Mouse (Mus musculus) lung, postnatal 10 days (tissue): ENCODE measurements around the gene Fry.
"Not testable (repeated sequence)": the region's sequence is repeated elsewhere in the genome, so short reads cannot be mapped to it uniquely, and the experiment has no call there.

Experiments used
- DNase-seq: peaks from one replicate; pipeline ENCODE4 v3.0.0; 2021

Gene Fry

DNA sequence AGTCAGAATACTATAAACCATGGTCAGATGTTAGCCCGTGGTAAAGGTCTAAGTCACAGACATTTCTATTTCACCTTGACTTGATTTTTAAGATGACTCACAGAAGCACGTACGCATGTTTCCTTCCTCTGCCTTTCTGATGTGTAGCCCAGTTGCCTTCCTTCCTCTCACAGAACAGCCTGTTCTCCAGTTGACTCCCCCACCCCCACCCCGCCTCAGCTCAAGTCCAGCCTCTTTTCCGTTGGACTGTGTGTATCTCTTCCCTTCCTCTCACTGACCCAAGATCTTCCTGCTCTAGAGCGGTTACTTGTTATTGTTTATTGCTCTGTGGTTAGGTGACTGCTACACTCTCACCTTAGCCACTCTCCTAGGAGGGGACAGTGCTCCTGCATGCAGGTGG is 350.0 kb downstream of the Fry start:
- peak; percentile 52 for DNase-seq

DNA sequence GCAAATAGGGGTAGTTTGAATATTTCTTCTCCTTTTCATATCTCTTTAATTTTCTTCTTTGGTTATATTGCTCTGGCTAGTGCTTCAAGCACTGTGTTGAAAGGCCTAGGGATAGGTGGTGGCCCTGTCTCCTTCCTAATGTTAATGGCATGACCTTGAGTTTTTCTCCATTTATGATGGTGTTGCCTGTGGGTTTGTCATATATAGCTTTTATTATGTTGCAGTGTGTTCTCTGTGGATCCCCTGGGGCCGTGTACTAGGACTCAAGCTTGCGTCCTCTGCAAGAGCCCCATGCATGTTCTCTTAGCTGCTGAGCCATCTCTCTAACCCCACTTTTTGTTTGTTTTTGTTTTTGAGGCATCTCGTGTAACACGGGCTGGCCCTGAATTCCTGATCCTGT is 358.9 kb downstream of the Fry start:
- DNase-seq: no peak

DNA sequence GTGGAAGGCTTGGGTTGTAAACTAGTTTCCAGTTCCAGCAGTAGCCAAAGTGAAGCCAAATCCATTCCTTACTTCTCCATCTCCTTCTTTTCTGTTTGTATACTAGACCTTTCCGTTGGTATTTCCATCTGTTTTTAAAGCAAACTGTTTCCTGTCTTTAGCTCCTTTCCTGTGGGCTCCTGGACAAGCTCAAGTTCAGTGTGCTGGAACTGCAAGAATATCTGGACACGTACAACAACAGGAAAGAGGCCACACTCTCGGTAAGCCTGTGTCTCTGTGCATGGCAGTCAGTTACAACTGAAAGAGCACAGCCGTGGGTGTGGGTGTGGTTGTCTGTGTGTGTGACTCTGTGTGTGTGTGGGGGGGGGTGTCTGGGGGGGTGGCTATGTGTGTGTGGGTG is 360.2 kb downstream of the Fry start:
- peak; percentile 41 for DNase-seq

DNA sequence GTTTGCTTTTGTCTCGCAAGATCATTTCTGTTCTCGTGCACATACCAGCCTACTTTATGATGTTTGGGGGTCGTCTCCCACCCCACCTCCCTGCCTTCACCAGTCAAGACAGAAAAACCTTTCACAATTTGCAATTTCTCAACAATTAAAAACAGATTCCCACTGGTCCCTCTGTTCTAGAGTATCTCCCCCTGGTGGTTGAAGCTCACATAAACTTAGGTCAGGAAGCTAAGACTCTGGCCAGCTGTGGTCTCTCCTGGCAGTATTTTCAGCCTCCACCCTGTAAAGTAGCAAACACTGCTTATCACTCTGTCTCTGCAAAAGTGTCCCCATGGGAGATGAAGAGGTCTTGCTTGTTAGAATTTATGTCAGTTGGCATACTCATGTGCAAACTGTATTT is 366.8 kb downstream of the Fry start:
- peak; percentile 82 for DNase-seq

DNA sequence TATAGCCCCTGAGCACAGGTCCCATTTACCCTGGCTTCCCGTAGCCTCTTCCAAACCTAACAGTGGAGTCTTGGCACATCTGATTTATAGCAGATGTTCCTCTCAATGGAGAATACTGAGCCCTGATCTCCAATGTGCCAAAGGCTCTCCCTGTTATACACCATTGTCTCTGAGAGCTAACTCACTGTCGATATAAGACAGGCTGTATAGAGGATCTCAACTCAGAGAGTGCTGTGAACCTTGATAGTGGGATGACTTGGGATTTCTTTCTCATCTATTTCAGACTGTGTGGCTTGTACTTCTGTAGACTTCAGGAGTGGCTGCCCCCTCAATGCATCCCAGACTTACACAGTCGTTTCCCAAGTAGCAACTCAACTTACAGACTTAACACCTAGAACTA is 371.8 kb downstream of the Fry start:
- DNase-seq: no peak

DNA sequence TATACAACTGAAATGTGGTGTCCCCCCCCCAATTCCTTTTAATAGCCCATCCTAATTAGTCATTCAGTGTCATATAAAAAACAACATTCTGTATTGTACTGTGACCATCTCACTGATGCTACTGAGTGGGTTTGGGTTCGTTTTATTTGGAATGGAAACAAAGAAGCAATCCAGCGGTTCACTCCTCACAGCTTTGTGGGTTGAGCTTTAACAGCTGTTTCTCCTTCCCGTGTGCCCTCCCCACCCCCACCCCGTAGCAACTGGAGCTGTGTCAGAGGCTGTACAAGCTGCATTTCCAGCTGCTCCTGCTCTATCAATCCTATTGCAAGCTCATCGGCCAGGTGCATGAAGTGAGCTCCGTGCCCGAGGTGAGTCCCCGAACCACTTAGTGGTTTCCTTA is 372.4 kb downstream of the Fry start:
- no peak for DNase-seq

DNA sequence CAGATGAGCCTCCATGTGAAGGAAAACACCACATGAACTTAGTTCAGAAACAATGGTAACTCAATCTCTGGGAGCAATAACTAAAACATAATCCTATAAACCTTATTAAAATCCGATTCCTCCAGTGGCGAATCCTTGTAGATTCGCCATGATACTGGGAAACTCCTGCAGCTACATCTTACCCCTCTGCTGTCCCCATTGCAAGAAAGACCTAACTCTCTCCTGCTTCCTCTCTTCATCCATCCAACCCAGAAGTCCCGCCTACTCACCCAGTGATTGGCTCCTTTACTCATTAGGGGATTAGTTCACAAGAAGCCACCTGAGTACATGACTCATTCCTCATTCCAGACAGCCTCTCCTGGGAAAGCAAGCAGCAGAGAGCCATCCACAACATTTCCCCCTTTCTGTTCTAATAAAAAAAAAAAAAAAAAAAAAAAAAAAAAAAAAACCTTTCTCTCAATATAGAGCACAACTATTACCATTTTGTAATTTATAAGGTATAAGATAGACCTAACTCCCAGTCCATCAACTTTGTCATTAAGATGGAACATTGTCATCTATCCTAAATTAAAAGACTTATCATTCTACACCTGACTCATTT is 373.2 kb downstream of the Fry start:
- not testable (repeated sequence) for DNase-seq

DNA sequence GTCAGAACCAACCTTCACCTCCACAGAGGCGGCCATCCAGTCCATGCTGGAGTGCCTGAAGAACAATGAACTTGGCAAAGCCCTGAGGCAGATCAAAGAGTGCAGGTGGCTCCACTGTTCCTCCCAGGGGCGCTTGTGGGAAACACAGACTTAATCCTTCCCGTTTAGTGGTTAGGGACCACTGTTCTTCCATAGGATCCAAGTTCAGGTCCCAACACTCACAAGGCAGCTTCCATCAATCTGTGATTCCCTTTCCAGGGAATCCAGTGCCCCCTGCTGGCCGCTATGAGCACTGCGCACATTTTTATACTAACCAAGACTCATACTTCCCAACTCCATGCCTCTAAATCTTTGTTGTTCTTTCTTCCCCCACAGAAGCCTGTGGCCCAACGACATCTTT is 377.3 kb downstream of the Fry start:
- peak; percentile 58 for DNase-seq

DNA sequence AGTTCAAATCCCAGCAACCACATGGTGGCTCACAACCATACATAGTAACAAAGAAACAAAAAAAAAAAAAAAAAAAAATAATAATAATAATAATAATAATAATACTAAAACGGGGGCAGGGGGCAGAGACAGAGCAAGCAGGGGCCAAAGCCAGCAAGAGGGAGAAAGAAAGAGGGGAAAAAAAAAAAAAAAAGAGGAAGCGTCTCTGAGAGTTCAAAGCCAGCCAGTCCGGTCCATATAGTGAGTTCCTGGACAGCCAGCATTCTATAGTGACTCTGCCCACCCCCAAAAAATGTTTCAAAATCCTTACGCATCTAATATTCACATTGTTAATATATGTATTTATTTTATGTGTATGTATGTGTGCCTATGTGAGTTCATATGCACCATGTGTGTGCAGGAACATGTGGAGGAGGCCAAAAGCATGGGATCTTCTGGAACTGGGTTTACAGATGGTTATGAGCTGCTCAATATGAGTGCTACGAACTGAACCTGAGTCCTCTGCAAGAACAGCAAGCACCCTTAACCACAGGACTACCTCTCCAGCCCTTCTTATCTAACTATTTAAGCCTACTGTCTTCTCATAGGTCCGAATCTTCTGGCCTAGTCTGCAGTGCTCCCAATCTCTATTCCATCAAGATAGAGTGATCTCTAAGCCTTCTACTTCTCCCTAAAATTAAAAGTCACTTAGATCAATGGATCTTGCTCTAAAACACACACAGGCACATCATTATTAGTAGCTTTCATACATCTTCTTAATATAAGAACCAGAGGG is 392.2 kb downstream of the Fry start:
- no peak for DNase-seq

DNA sequence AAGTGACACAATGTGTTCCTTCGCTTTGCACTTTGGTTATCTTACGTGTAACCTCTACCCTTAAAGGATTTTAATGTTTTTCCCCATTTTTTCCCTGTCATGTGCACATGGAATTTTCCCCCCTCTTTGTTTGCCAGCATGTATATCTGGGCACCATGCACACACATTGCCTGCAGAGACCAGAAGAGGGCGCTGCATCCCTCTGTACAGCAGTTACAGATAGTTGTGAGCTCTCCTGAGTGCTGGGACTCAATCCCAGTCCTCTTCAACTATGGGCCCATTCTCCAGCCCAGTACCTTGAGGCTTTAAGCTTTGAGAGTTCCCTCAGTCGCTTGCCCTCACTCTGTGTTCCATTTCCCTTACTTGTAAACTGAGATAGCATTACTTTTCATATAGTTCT is 394.8 kb downstream of the Fry start:
- DNase-seq: no peak

DNA sequence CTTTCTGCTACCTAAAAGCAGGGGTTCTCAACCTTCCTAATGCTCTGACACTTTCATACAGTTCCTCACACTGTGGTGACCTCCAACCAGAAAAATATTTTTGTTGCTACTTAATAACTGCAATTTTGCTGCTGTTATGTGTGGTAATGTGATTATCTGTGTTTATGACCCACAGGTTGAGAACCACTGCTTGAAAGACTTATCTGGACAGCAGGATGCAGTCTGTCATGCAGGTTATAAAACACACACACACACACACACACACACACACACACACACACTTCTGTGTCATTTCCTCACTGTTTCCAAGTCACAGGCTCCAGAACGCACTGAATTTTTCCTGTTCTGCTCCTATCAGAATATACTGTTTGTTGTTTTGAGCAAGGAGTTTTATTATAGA is 395.6 kb downstream of the Fry start:
- no peak for DNase-seq

DNA sequence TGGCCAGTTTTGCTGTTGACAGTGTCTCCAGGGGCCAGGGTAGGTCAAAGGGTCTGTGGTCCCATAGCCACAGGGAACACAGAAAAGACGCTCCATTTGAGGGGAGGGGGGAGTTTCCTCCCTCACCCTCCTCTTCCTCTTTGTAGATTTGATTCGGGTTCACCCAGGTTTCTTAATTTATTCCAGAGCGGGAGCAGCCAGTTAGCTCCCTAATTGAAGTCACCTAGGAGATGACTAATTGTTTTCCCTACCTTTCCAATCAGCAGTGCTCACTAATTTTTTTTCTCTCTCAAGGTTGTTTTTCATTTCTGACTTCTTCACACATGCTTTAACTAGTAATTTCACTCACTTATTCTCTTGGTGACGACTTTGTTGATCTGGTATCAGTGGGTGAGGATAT is 399.6 kb downstream of the Fry start, which contains the start of gene Zar1l:
Gene Zar1l, minus strand, starts transcription at position 101 of the 400 bp plus-strand sequence.
- DNase-seq: no peak

DNA sequence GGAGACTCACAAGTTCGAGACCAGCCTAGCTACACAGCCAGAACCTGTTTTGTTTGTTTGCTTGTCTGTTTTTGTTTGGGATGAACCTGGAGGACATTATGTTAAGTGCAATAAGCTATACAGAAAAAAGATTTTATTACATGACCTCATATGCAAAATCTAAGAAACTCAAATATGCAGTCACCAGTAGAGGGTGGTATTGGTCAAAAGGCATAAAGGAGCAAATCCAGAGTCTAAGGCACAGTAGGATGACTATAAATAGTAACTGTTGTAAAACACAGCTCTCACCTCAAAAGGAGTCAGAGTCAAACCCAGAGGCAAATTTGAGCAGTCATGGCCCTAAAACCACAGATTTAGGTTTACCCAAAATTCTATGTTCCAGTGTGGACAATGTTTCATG is 401.1 kb downstream of the Fry start:
- peak; percentile 38 for DNase-seq

DNA sequence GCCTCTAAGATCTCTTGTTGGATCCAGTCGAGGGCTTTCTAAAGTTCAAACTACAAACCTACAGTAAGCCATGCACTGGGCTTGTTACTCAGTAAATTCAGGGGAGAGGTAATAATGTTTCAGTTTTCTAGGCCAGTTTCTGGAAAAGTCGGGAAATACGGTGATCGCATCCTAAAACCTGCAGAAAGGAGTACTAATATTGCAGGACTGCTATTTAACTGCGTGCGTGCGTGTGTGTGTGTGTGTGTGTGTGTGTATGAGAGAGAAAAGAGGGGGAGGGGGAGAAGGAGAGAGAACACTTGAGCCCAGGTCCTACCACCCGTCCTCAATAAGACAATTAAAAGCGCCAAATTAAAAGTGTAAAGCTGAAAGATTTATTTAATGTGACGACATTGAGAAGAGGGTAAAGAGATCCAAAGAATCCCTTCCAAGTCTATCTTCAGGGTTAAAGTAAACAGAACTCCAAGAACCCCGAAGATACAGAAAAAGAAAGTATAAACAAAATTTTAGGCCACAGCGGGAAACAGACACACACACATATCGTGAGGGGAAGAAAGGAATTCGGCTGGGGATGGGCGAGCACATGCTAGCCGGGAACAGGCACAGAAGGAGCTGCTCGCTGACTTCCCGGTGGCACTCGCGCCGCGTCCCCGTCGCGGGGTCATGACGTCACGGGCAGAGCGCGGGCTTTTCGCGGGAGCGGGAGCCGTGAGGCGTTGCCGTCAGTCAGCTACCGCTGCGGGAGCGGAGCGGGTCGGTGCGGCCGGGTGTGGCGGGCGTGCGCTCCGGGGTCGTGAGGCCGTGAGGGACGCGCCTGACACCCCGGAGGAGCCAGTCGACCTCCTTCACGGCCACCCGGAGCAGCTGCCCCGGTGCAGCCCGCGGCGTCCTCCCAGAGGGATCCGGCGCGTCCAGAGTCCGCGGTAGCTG is 403.8 kb downstream of the Fry start, which contains the start of gene Brca2:
Gene Brca2, plus strand, starts transcription at position 694 of the 930 bp plus-strand sequence.
- peak; percentile 94 for DNase-seq

DNA sequence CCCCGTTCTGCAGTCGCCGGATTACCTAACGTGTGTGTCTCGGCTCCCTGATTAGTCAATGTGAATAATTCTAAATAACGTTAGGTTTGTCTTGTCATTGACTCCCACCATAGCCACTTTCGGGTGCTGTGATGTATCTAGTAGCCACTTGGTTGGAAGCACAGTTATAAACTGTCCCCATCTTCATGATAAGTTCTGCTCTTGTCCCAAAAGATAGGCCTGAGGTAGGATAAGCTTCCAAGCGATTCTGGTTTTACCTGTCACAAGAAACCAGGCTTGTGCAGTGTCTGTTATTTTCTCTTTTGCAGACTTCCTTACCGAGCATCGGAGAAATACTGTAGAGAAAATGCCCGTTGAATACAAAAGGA is 404.4 kb downstream of the Fry start:
- no peak for DNase-seq

DNA sequence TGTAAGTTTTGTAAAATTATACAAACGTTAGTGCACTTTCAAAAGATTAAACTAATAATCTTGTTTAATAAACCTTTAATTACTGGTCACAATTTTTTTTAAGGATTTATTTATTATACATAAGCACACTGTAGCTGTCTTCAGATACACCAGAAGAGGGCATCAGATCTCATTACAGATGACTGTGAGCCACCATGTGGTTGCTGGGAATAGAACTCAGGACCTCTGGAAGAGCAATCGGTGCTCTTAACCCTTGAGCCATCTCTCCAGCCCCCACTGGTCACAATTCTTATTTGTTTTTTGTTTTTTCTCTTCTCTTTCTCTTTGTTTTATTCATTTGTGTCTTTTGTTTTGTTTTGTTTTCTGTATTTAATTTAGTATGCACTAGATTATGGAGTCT is 406.8 kb downstream of the Fry start:
- DNase-seq: no peak

DNA sequence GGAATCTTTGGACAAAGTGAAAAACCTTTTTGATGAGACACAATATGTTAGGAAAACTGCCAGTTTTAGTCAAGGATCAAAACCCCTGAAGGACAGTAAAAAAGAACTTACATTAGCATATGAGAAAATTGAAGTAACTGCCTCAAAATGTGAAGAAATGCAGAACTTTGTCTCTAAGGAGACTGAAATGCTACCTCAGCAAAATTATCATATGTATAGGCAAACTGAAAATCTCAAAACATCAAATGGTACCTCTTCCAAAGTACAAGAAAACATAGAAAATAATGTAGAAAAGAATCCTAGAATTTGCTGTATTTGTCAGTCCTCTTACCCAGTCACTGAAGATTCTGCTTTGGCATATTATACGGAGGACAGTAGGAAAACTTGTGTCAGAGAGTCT is 422.9 kb downstream of the Fry start:
- DNase-seq: no peak

DNA sequence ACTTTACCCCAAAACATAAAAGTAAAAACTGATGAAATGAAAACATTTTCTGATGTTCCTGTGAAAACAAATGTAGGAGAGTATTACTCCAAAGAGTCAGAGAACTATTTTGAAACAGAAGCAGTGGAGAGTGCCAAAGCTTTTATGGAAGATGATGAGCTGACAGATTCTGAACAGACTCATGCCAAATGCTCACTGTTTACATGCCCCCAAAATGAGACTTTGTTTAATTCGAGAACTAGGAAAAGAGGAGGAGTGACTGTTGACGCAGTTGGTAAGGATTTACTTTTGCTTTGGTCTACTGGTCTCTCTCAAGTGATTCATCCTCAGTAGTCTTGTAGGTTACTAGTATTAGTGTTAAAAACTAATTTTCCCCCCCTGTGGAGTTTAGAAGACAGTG is 424.7 kb downstream of the Fry start:
- peak; percentile 15 for DNase-seq
